Mouse (Mus musculus): ENCODE results near the gene Supt6. TPM values are rescaled to one million over a fixed set of nuclear protein-coding genes. Genes with fewer than 3 reads are reported as not detected.

The Supt6 gene
- polyA plus RNA-seq, 1 experiment from 2014 or later: 35.4 TPM

- 88% methylated on average over 14 of the region's 14 CpGs for WGBS
- Histone ChIP-seq H3K9me3 (ENCODE audit: control insufficient read depth, low read length) (no peaks in the 10 kb centered on the region), H3K4me2 (ENCODE audit: low read depth) (no peak overlapping the region)
Observed at GRCm38 (mm10) chr11:78167257-78167959, 78.4 kb downstream of the Supt6 start.

GRCm38 (mm10) chr11:78166640-78167039, 79.1 kb downstream of the Supt6 start:
- Histone ChIP-seq H3K27ac (ENCODE audit: low read depth, low read length) (no peak overlapping the region), H3K27me3 (ENCODE audit: control insufficient read depth, insufficient read depth, low read length) (no peaks in the 10 kb centered on the region), H3K9ac (ENCODE audit: low read length) (no peak overlapping the region), H3K4me2 (ENCODE audit: low read depth) (no peak overlapping the region), H3K4me3 (ENCODE audit: low read depth, low read length) (no peak overlapping the region), H3K4me1 (ENCODE audit: control insufficient read depth, insufficient read depth, low read length) (peaks cover 28% of the 10 kb centered on the region), H3K36me3 (ENCODE audit: control insufficient read depth, insufficient read depth, low read length) (peaks cover 8% of the 10 kb centered on the region), H3K9me3 (ENCODE audit: control insufficient read depth, low read length) (no peaks in the 10 kb centered on the region)
- ATAC-seq (ENCODE audit: insufficient read depth, low FRiP score, low TSS enrichment) (no peak), DNase-seq (ENCODE audit: low spot score) (no peak)
- WGBS: 73% methylated on average over 6 of the region's 6 CpGs

More at GRCm38 (mm10) chr11:78167257-78167959, 78.4 kb downstream of the Supt6 start:
- H3K9ac ChIP-seq (ENCODE audit: low read length): no peak overlapping the region
- H3K27ac ChIP-seq (ENCODE audit: low read depth, low read length): no peak overlapping the region
- peaks cover 2% of the 10 kb centered on the region; the same call in 1 of the 2 replicates for H3K36me3 ChIP-seq (ENCODE audit: control insufficient read depth, insufficient read depth, low read length)
- ATAC-seq (ENCODE audit: insufficient read depth, low FRiP score, low TSS enrichment) (no peak), DNase-seq (ENCODE audit: low spot score) (no peak)
- H3K27me3 ChIP-seq (ENCODE audit: control insufficient read depth, insufficient read depth, low read length): no peaks in the 10 kb centered on the region
- H3K4me3 ChIP-seq (ENCODE audit: low read depth, low read length): no peak overlapping the region
- peaks cover 21% of the 10 kb centered on the region for H3K4me1 ChIP-seq (ENCODE audit: control insufficient read depth, insufficient read depth, low read length)

GRCm38 (mm10) chr11:78166161-78166560, 79.6 kb downstream of the Supt6 start:
- H3K4me1 ChIP-seq (ENCODE audit: control insufficient read depth, insufficient read depth, low read length): peaks cover 28% of the 10 kb centered on the region

GRCm38 (mm10) chr11:78165761-78166109, 80.1 kb downstream of the Supt6 start:
- Histone ChIP-seq H3K27me3 (ENCODE audit: control insufficient read depth, insufficient read depth, low read length) (no peaks in the 10 kb centered on the region), H3K4me1 (ENCODE audit: control insufficient read depth, insufficient read depth, low read length) (peaks cover 28% of the 10 kb centered on the region), H3K36me3 (ENCODE audit: control insufficient read depth, insufficient read depth, low read length) (peaks cover 13% of the 10 kb centered on the region), H3K9me3 (ENCODE audit: control insufficient read depth, low read length) (no peaks in the 10 kb centered on the region), H3K9ac (ENCODE audit: low read length) (peak overlapping the region; percentile 93), H3K4me3 (ENCODE audit: low read depth, low read length) (peak overlapping the region; percentile 84), H3K4me2 (ENCODE audit: low read depth) (peak overlapping the region; percentile 89), H3K27ac (ENCODE audit: low read depth, low read length) (peak overlapping the region; percentile 99; the same call in 1 of the 2 replicates)
- ATAC-seq (ENCODE audit: insufficient read depth, low FRiP score, low TSS enrichment): no peak
- WGBS: 4% methylated on average over 16 of the region's 16 CpGs
- DNase-seq (ENCODE audit: low spot score): no peak

More at GRCm38 (mm10) chr11:78166161-78166560, 79.6 kb downstream of the Supt6 start:
- peak overlapping the region; percentile 93; the same call in 1 of the 2 replicates for H3K9ac ChIP-seq (ENCODE audit: low read length)
- DNase-seq (ENCODE audit: low spot score): no peak
- H3K27ac ChIP-seq (ENCODE audit: low read depth, low read length): no peak overlapping the region; the same call in 1 of the 2 replicates
- no peak for ATAC-seq (ENCODE audit: insufficient read depth, low FRiP score, low TSS enrichment)
- WGBS: 53% methylated on average over 4 of the region's 4 CpGs
- peak overlapping the region; percentile 84; the same call in 1 of the 2 replicates for H3K4me3 ChIP-seq (ENCODE audit: low read depth, low read length)
- H3K4me2 ChIP-seq (ENCODE audit: low read depth): peak overlapping the region; percentile 89
- peaks cover 10% of the 10 kb centered on the region for H3K36me3 ChIP-seq (ENCODE audit: control insufficient read depth, insufficient read depth, low read length)
- H3K27me3 ChIP-seq (ENCODE audit: control insufficient read depth, insufficient read depth, low read length): no peaks in the 10 kb centered on the region
- no peaks in the 10 kb centered on the region for H3K9me3 ChIP-seq (ENCODE audit: control insufficient read depth, low read length)

GRCm38 (mm10) chr11:78164924-78165760, 80.6 kb downstream of the Supt6 start, which contains the start of gene Traf4:
TSS of gene Traf4 (minus strand) at chr11:78165589.
- under 1% methylated on average over 69 of the region's 78 CpGs for WGBS
- peak; percentile 94 for DNase-seq (ENCODE audit: low spot score)
- peak within 1 kb of the TSS; percentile 93 for H3K9ac ChIP-seq (ENCODE audit: low read length)
- ATAC-seq (ENCODE audit: insufficient read depth, low FRiP score, low TSS enrichment): peak; percentile 68
- H3K4me2 ChIP-seq (ENCODE audit: low read depth): peak within 1 kb of the TSS; percentile 89
- no peaks in the 10 kb centered on the region for H3K9me3 ChIP-seq (ENCODE audit: control insufficient read depth, low read length)
- H3K4me3 ChIP-seq (ENCODE audit: low read depth, low read length): peak within 1 kb of the TSS; percentile 84
- peaks cover 28% of the 10 kb centered on the region for H3K4me1 ChIP-seq (ENCODE audit: control insufficient read depth, insufficient read depth, low read length)
- H3K27me3 ChIP-seq (ENCODE audit: control insufficient read depth, insufficient read depth, low read length): no peaks in the 10 kb centered on the region
- H3K36me3 ChIP-seq (ENCODE audit: control insufficient read depth, insufficient read depth, low read length): peaks cover 16% of the 10 kb centered on the region
- H3K27ac ChIP-seq (ENCODE audit: low read depth, low read length): peak within 1 kb of the TSS; percentile 99

GRCm38 (mm10) chr11:78164604-78164923, 81.2 kb downstream of the Supt6 start:
- Histone ChIP-seq H3K9me3 (ENCODE audit: control insufficient read depth, low read length) (no peaks in the 10 kb centered on the region), H3K27ac (ENCODE audit: low read depth, low read length) (peak overlapping the region; percentile 99), H3K36me3 (ENCODE audit: control insufficient read depth, insufficient read depth, low read length) (peaks cover 22% of the 10 kb centered on the region), H3K4me1 (ENCODE audit: control insufficient read depth, insufficient read depth, low read length) (peaks cover 28% of the 10 kb centered on the region), H3K27me3 (ENCODE audit: control insufficient read depth, insufficient read depth, low read length) (no peaks in the 10 kb centered on the region), H3K4me3 (ENCODE audit: low read depth, low read length) (peak overlapping the region; percentile 84), H3K4me2 (ENCODE audit: low read depth) (peak overlapping the region; percentile 89), H3K9ac (ENCODE audit: low read length) (peak overlapping the region; percentile 93)
- under 1% methylated on average over 14 of the region's 14 CpGs for WGBS
- ATAC-seq (ENCODE audit: insufficient read depth, low FRiP score, low TSS enrichment) (no peak), DNase-seq (ENCODE audit: low spot score) (no peak)

GRCm38 (mm10) chr11:78163681-78164603, 81.8 kb downstream of the Supt6 start:
- Histone ChIP-seq H3K4me1 (ENCODE audit: control insufficient read depth, insufficient read depth, low read length) (peaks cover 28% of the 10 kb centered on the region), H3K27ac (ENCODE audit: low read depth, low read length) (peak overlapping the region; percentile 99), H3K9me3 (ENCODE audit: control insufficient read depth, low read length) (no peaks in the 10 kb centered on the region), H3K4me2 (ENCODE audit: low read depth) (peak overlapping the region; percentile 89), H3K9ac (ENCODE audit: low read length) (peak overlapping the region; percentile 93), H3K27me3 (ENCODE audit: control insufficient read depth, insufficient read depth, low read length) (no peaks in the 10 kb centered on the region), H3K4me3 (ENCODE audit: low read depth, low read length) (peak overlapping the region; percentile 84), H3K36me3 (ENCODE audit: control insufficient read depth, insufficient read depth, low read length) (peaks cover 25% of the 10 kb centered on the region)
- ATAC-seq (ENCODE audit: insufficient read depth, low FRiP score, low TSS enrichment): peak; percentile 58
- WGBS: under 1% methylated on average over 22 of the region's 22 CpGs
- peak; percentile 87 for DNase-seq (ENCODE audit: low spot score)

GRCm38 (mm10) chr11:78163045-78163444, 82.7 kb downstream of the Supt6 start:
- Histone ChIP-seq H3K27me3 (ENCODE audit: control insufficient read depth, insufficient read depth, low read length) (no peaks in the 10 kb centered on the region), H3K9me3 (ENCODE audit: control insufficient read depth, low read length) (no peaks in the 10 kb centered on the region), H3K9ac (ENCODE audit: low read length) (peak overlapping the region; percentile 93), H3K4me1 (ENCODE audit: control insufficient read depth, insufficient read depth, low read length) (peaks cover 28% of the 10 kb centered on the region), H3K27ac (ENCODE audit: low read depth, low read length) (peak overlapping the region; percentile 99), H3K4me3 (ENCODE audit: low read depth, low read length) (peak overlapping the region; percentile 84), H3K4me2 (ENCODE audit: low read depth) (peak overlapping the region; percentile 89), H3K36me3 (ENCODE audit: control insufficient read depth, insufficient read depth, low read length) (peaks cover 30% of the 10 kb centered on the region)
- no peak for DNase-seq (ENCODE audit: low spot score)
- no peak for ATAC-seq (ENCODE audit: insufficient read depth, low FRiP score, low TSS enrichment)
- 78% methylated on average over 2 of the region's 2 CpGs for WGBS

Measured in neural tube, embryonic 11.5 days (tissue).